In the genomic region with DNA sequence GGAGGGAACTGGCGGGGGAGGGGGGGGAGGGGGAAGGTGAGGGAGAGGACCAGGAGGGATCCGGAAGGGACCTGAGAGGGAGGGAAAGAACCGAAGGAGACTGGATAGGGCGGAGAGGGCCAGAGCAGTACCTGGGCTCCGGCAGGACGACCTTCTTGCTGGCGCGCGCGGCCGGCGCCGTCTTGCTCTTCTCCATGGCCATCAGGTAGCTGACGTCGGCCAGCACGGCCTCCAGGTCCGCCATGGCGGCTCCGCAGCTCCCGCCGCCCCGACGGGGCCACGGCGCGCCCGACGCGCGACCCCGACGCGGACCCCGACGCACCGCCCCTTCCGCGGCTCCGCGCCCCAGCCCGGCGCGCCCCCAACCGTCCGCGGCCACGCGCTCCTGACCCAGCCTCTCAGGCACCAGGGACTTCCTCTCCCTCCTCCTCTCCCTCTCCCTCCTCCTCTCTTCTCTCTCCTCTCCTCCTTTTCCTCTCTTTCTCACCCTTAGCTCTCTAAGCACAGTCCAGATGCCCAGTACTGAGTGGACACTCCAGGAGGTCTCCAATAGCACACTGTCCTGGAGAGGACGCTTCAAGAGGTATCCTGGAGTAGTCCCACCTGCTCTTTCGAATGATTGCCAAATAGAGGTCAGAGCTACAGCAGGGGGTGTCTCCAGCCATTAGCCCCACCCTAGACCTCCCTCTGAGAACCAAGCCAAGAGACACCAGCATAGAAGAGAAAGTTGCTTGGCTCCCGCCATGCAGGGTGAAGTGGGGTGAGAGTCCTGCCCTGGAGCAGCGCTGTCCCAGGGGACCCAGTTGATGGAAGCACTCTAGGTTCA, we compare ENCODE assay signal across 7 mouse cellular contexts. TPM values are rescaled to one million over a fixed set of nuclear protein-coding genes. Genes with fewer than 3 reads are reported as not detected.
A peak's percentile ranks its signal among the peaks of the same experiment; 100 is the strongest.
DNase-seq lines count a peak whose midpoint lies in the region; ATAC-seq and TF ChIP-seq lines count a peak whose summit lies in the region.

Gene Grk3, minus strand, starts transcription at position 556 of the 826 bp plus-strand sequence.

- H3K9me3 ChIP-seq in limb, embryonic 12.5 days, result no peaks in the 10 kb centered on the region
- H3K9me3 ChIP-seq in midbrain, embryonic 10.5 days (replicated peaks), result no peaks in the 10 kb centered on the region

- intact Hi-C loops in heart, adult 2 months (cut with DNase I), result loop anchor here (2.0 kb wide), 1 partner anchor 143 kb away; no protein-coding TSS in a partner anchor

- H3K27ac ChIP-seq in bone marrow, adult 2 months (ENCODE audit: control insufficient read depth, insufficient read depth, low read depth, low read length, poor library complexity), result peak within 1 kb of the TSS; percentile 81
- peak within 1 kb of the TSS; percentile 53 for H3K27ac ChIP-seq in heart, adult 2 months
- H3K27ac ChIP-seq in limb, embryonic 12.5 days, result no peak within 1 kb of the TSS
- peak within 1 kb of the TSS; percentile 85 for H3K27ac ChIP-seq in midbrain, embryonic 10.5 days (replicated peaks)

- peaks cover 3% of the 10 kb centered on the region; the same call in 1 of the 2 replicates for H3K4me1 ChIP-seq in bone marrow, adult 2 months (ENCODE audit: control insufficient read depth, insufficient read depth, low read length)
- peaks cover 3% of the 10 kb centered on the region for H3K4me1 ChIP-seq in heart, adult 2 months (ENCODE audit: control insufficient read depth, insufficient read depth, low read length)
- peaks cover 19% of the 10 kb centered on the region for H3K4me1 ChIP-seq in limb, embryonic 12.5 days (replicated peaks)
- peaks cover 26% of the 10 kb centered on the region for H3K4me1 ChIP-seq in midbrain, embryonic 10.5 days

- H3K27me3 ChIP-seq in heart, adult 2 months (ENCODE audit: control insufficient read depth, insufficient read depth, low read length), result no peaks in the 10 kb centered on the region
- H3K27me3 ChIP-seq in limb, embryonic 12.5 days, result peaks cover 20% of the 10 kb centered on the region; the same call in 1 of the 2 replicates
- H3K27me3 ChIP-seq in midbrain, embryonic 10.5 days (ENCODE audit: low read depth, poor library complexity, severe bottlenecking), result peaks cover 32% of the 10 kb centered on the region

- H3K4me2 ChIP-seq in limb, embryonic 12.5 days, result peak within 1 kb of the TSS; percentile 73

- no peak for TF ChIP-seq EP300 in heart, adult 2 months (IDR thresholded peaks at IDR 0.05; ENCODE audit: insufficient read depth, low read depth, low read length)

- no peaks in the 10 kb centered on the region for H3K36me3 ChIP-seq in heart, adult 2 months (ENCODE audit: control insufficient read depth, insufficient read depth, low read length)
- H3K36me3 ChIP-seq in limb, embryonic 12.5 days, result 0 out of 2 replicates have a peak, but pooled peaks cover 4% of the 10 kb centered on the region
- H3K36me3 ChIP-seq in midbrain, embryonic 10.5 days, result no peaks in the 10 kb centered on the region

- no peak for TF ChIP-seq CTCF in bone marrow, adult 2 months (IDR thresholded peaks at IDR 0.05; ENCODE audit: control insufficient read depth, insufficient read depth, low read length)
- TF ChIP-seq CTCF in heart, adult 2 months (IDR thresholded peaks at IDR 0.05), result no peak

- ATAC-seq in limb, embryonic 12.5 days (ENCODE audit: insufficient number of reproducible peaks, insufficient read depth, low FRiP score, low TSS enrichment, low read depth), result peak; percentile 61

- H3K79me2 ChIP-seq in heart, adult 2 months (replicated peaks; ENCODE audit: control insufficient read depth, insufficient read depth, low read length), result no peaks in the 10 kb centered on the region

- peak within 1 kb of the TSS; percentile 71 for H3K4me3 ChIP-seq in bone marrow, adult 2 months (replicated peaks; ENCODE audit: control insufficient read depth, low read depth, low read length)
- H3K4me3 ChIP-seq in heart, adult 2 months, result peak within 1 kb of the TSS; percentile 50
- peak within 1 kb of the TSS; percentile 60 for H3K4me3 ChIP-seq in limb, embryonic 12.5 days (replicated peaks)
- H3K4me3 ChIP-seq in midbrain, embryonic 10.5 days, result peak within 1 kb of the TSS; percentile 71

- H3K9ac ChIP-seq in heart, adult 2 months (ENCODE audit: low read depth, low read length), result peak within 1 kb of the TSS; percentile 71
- peak within 1 kb of the TSS; percentile 78 for H3K9ac ChIP-seq in limb, embryonic 12.5 days (replicated peaks)

- peak; percentile 50; the same call in 1 of the 2 replicates for TF ChIP-seq POLR2A in bone marrow, adult 2 months (IDR thresholded peaks at IDR 0.05; ENCODE audit: borderline replicate concordance, control insufficient read depth, low read depth, low read length)
- TF ChIP-seq POLR2A in heart, adult 2 months (IDR thresholded peaks at IDR 0.05; ENCODE audit: insufficient read depth, low read depth, low read length), result peak; percentile 49; the same call in 1 of the 2 replicates

- peak; percentile 39 for DNase-seq in embryo, embryonic 11.5 days (ENCODE audit: low read depth, low spot score)
- peak; percentile 70 to 73 for DNase-seq in heart, adult 2 months
- DNase-seq in kidney, adult 18-20 months, result peak; percentile 62
- peak; percentile 65 for DNase-seq in midbrain, embryonic 10.5 days (ENCODE audit: low spot score)
- DNase-seq in spleen, adult 12 weeks (ENCODE audit: low spot score), result peak; percentile 5

- WGBS in bone marrow, adult 2 months, result 2% methylated on average over 52 of the region's 52 CpGs
- 2% methylated on average over 52 of the region's 52 CpGs for WGBS in heart, adult 2 months
- WGBS in limb, embryonic 12.5 days, result 5% methylated on average over 33 of the region's 52 CpGs
- 3% methylated on average over 52 of the region's 52 CpGs for WGBS in midbrain, embryonic 10.5 days

RNA-seq across cellular contexts. Expression of gene Grk3, which starts in this region (rescaled TPM):
- polyA plus RNA-seq in bone marrow, adult 2 months (2011; ENCODE audit: insufficient read depth, insufficient read length, low replicate concordance, missing spikeins), result 8.1 and 17.4 TPM in 2 replicates
- total RNA-seq in heart, adult 2 months (2021), result 1 to 10 TPM; 4.9 to 5.2 TPM
- 8.4 and 16.0 TPM in 2 replicates for polyA plus RNA-seq in heart, adult 2 months (2012; rRNA removed)
- polyA plus RNA-seq in limb, embryonic 12.5 days (2016; fragmentation: Nextera tagmentation; extraction: Ambion mirVana), result 12.3 and 13.3 TPM in 2 replicates
- polyA plus RNA-seq in midbrain, embryonic 10.5 days (2016; fragmentation: Nextera tagmentation; extraction: Ambion mirVana), result 5.2 and 6.1 TPM in 2 replicates

Comparison
In these comparisons a context has a peak if more than half of its experiments do, and no peak if none do; other contexts are left out.
1. DNase-seq: peak in every context shown above with its lines; median percentile 72 in heart, adult 2 months; 65 in midbrain, embryonic 10.5 days; 62 in kidney, adult 18-20 months; 39 in embryo, embryonic 11.5 days; 5 in spleen, adult 12 weeks.